Mouse (Mus musculus) hindbrain, postnatal 0 days (tissue): ENCODE data around the gene Tagln2. TPM values are rescaled to one million over a fixed set of nuclear protein-coding genes. Genes with fewer than 3 reads are reported as not detected.

ENCODE experiments used
- ATAC-seq: fragments of 200-750 bp; cut with Nextera tagmentation; 2 replicates; pipeline ENCODE4 v1.8.0; 2017; ENCODE audit warnings: mild to moderate bottlenecking, moderate TSS enrichment, moderate library complexity
- DNase-seq: peaks from one replicate; pipeline ENCODE4 v3.0.0-alpha.2; 2015; ENCODE audit warnings: low spot score
- H3K27ac ChIP-seq: fragments of 300-500 bp; sonication (generic); 2 replicates; pipeline ENCODE4 v1.5.1; 2014; ENCODE audit warnings: mild to moderate bottlenecking
- H3K27me3 ChIP-seq: fragments of 300-500 bp; sonication (generic); 2 replicates; pipeline ENCODE4 v1.6.1; 2014; ENCODE audit warnings: low read length, mixed read lengths; ENCODE audit not compliant: insufficient read depth
- H3K36me3 ChIP-seq: fragments of 300-500 bp; sonication (generic); 2 replicates; pipeline ENCODE4 v1.6.1; 2014; ENCODE audit warnings: low read length, mixed read lengths; ENCODE audit not compliant: insufficient read depth
- H3K4me1 ChIP-seq: fragments of 300-500 bp; sonication (generic); 2 replicates; pipeline ENCODE4 v1.6.1; 2014; ENCODE audit warnings: antibody characterized with exemption, low read length, mixed read lengths; ENCODE audit not compliant: insufficient read depth
- H3K4me2 ChIP-seq: fragments of 300-500 bp; sonication (generic); 2 replicates; pipeline ENCODE4 v1.6.1; 2014; ENCODE audit warnings: low read depth, mild to moderate bottlenecking, low read length, moderate library complexity, mixed read lengths
- H3K4me3 ChIP-seq: fragments of 300-500 bp; sonication (generic); 2 replicates; pipeline ENCODE4 v1.5.1; 2014; ENCODE audit warnings: low read length
- H3K9ac ChIP-seq: fragments of 300-500 bp; sonication (generic); replicated peaks from 2 replicates; pipeline ENCODE4 v1.6.1; 2014; ENCODE audit warnings: mild to moderate bottlenecking, low read length, moderate library complexity, mixed read lengths
- H3K9me3 ChIP-seq: fragments of 300-500 bp; sonication (generic); 2 replicates; pipeline ENCODE4 v1.6.1; 2016; ENCODE audit warnings: low read length, mixed read lengths
- CTCF ChIP-seq: IDR thresholded peaks from 2 replicates; pipeline ENCODE4 v1.5.1; 2016; ENCODE audit warnings: antibody characterized with exemption, control low read depth, low read depth
- WGBS: fragments of 180-500 bp; shearing (Covaris S2); extraction: QIAGEN DNeasy Blood & Tissue Kit; methylation state at CpG from one replicate; pipeline ENCODE4 v1.1.7; 2014; 5-methylcytosine and 5-hydroxymethylcytosine counted together
- polyA plus RNA-seq: library from polyadenylated mRNA; unstranded; fragments of >200 nt; fragmentation: Nextera tagmentation; extraction: Ambion mirVana; gene quantifications from 2 replicates; pipeline ENCODE4 v1.2.1, GENCODE M21; 2015
- total RNA-seq: library from RNA; depleted of rRNA; stranded (reverse); fragments of >200 nt; gene quantifications from 2 replicates; pipeline ENCODE4 v1.2.3, GENCODE M21; 2014

Gene Tagln2
- total and polyA plus RNA-seq, 2 experiments from 2014 or later, result 45.1 to 59.2 TPM

DNA sequence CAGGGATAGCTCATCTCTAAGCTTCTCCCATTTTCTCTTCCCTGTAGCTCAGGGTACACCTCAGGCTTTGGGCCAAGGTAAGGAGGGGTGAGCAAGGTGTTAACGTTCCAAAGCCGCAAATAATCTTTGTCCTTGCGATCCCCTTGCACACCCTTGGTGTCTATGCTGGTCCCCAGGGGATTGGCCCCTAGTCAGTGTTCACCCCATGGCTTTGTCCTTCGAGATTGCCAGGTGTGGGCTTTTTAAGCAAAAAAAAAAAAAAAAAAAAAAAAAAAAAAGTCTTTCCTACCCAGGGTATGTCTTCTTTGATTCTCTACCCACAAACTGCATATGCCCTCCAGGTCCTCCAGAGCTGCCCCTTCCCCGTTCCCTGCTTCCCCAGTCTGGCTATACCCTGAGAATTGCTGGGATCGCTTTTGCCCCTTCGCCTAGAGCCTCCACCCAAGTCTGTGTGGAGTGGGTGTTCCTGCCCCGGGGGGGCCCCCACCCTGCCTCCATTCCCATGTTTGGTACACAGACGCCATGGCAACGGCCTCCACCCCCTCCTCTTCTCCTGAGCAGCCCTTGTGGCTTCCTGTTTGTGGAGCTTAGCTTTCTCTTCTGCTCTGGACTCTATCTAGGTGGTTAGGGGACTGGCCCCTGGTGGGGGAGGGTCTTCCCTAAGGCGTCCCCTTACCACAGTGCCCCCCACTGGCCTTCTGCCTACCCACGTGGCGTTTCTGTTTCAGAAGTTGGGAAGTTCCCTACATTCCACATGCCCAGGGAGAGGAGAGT lies 1.7 kb downstream of the Tagln2 start:
- H3K27ac ChIP-seq, result 0 out of 2 replicates have a peak overlapping the region, but pooled peaks have one; percentile 32
- no peak for TF ChIP-seq CTCF
- peaks cover 8% of the 10 kb centered on the region for H3K36me3 ChIP-seq
- peaks cover 9% of the 10 kb centered on the region for H3K4me1 ChIP-seq
- H3K9ac ChIP-seq, result no peak overlapping the region
- H3K4me2 ChIP-seq, result peak overlapping the region; percentile 55
- no peak for DNase-seq
- 29% methylated on average over 13 of the region's 13 CpGs for WGBS
- no peaks in the 10 kb centered on the region for H3K9me3 ChIP-seq
- peak; percentile 7; the same call in 1 of the 2 replicates for ATAC-seq
- H3K27me3 ChIP-seq, result no peaks in the 10 kb centered on the region
- peak overlapping the region; percentile 41 for H3K4me3 ChIP-seq

- ATAC-seq, result peak; percentile 30; the same call in 1 of the 2 replicates
- Histone ChIP-seq H3K9ac (no peak overlapping the region), H3K4me2 (peak overlapping the region; percentile 55), H3K27me3 (no peaks in the 10 kb centered on the region), H3K27ac (peak overlapping the region; percentile 56; the same call in 1 of the 2 replicates), H3K9me3 (no peaks in the 10 kb centered on the region), H3K4me1 (peaks cover 9% of the 10 kb centered on the region), H3K36me3 (peaks cover under 1% of the 10 kb centered on the region; the same call in 1 of the 2 replicates), H3K4me3 (0 out of 2 replicates have a peak overlapping the region, but pooled peaks have one; percentile 41)
- no peak for DNase-seq
- WGBS, result 35% methylated on average over 13 of the region's 13 CpGs
- TF ChIP-seq CTCF, result no peak
Observed at GRCm38 (mm10) chr1:172502145-172503110, 2.6 kb downstream of the Tagln2 start.

GRCm38 (mm10) chr1:172503111-172503997 lies 3.5 kb downstream of the Tagln2 start:
- WGBS, result 27% methylated on average over 14 of the region's 14 CpGs
- Histone ChIP-seq H3K4me1 (peaks cover 9% of the 10 kb centered on the region), H3K27ac (peak overlapping the region; percentile 56), H3K4me3 (no peak overlapping the region), H3K27me3 (no peaks in the 10 kb centered on the region), H3K4me2 (peak overlapping the region; percentile 55), H3K9me3 (no peaks in the 10 kb centered on the region), H3K36me3 (no peaks in the 10 kb centered on the region), H3K9ac (no peak overlapping the region)
- ATAC-seq (peak; percentile 33), DNase-seq (peak; percentile 63)
- TF ChIP-seq CTCF, result no peak

DNA sequence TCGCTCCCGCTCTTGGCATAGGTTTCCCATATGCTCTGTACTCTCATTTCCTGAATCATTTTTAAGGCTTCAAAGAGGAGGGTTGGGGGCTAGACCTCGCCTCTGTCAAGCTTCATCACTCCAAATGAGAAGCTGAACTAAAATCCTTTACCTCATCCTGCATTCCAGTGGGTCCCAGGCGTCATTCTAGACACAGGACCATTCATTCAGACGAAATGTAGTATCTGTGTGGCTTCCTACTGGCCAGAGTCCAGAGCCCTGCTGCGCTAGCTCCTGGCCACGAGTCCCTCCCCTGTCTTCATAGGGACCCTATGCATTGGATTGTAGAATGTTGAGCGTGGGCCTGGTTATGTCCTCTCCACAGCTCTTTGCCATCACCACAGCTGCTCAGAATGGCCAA lies 4.9 kb downstream of the Tagln2 start:
- H3K27ac ChIP-seq, result no peak overlapping the region
- DNase-seq (no peak), ATAC-seq (no peak)
- peaks cover 9% of the 10 kb centered on the region for H3K4me1 ChIP-seq
- no peaks in the 10 kb centered on the region for H3K9me3 ChIP-seq
- no peak overlapping the region for H3K4me3 ChIP-seq
- no peak overlapping the region for H3K9ac ChIP-seq
- no peak for TF ChIP-seq CTCF
- no peaks in the 10 kb centered on the region for H3K27me3 ChIP-seq
- 68% methylated on average over 8 of the region's 8 CpGs for WGBS
- no peak overlapping the region for H3K4me2 ChIP-seq
- no peaks in the 10 kb centered on the region; the same call in 1 of the 2 replicates for H3K36me3 ChIP-seq

GRCm38 (mm10) chr1:172507001-172507400 lies 7.2 kb downstream of the Tagln2 start:
- no peak for TF ChIP-seq CTCF
- DNase-seq, result no peak
- no peak overlapping the region for H3K9ac ChIP-seq
- H3K9me3 ChIP-seq, result no peaks in the 10 kb centered on the region
- H3K27me3 ChIP-seq, result no peaks in the 10 kb centered on the region
- no peak overlapping the region for H3K27ac ChIP-seq
- ATAC-seq, result no peak
- WGBS, result 49% methylated on average over 5 of the region's 5 CpGs
- peaks cover 9% of the 10 kb centered on the region; the same call in 1 of the 2 replicates for H3K4me1 ChIP-seq
- H3K4me3 ChIP-seq, result no peak overlapping the region
- H3K4me2 ChIP-seq, result no peak overlapping the region
- H3K36me3 ChIP-seq, result no peaks in the 10 kb centered on the region; the same call in 1 of the 2 replicates

- Histone ChIP-seq H3K9ac (no peak overlapping the region), H3K4me2 (no peak overlapping the region), H3K27me3 (no peaks in the 10 kb centered on the region), H3K4me1 (peaks cover 6% of the 10 kb centered on the region; the same call in 1 of the 2 replicates), H3K9me3 (no peaks in the 10 kb centered on the region), H3K4me3 (no peak overlapping the region), H3K27ac (no peak overlapping the region), H3K36me3 (no peaks in the 10 kb centered on the region; the same call in 1 of the 2 replicates)
- ATAC-seq, result no peak
- WGBS, result 90% methylated on average over 3 of the region's 3 CpGs
- DNase-seq, result no peak
- no peak for TF ChIP-seq CTCF
Observed at GRCm38 (mm10) chr1:172507701-172508100, 7.9 kb downstream of the Tagln2 start.
